Mouse (Mus musculus): ENCODE measurements around the gene D5Ertd579e.

- TF ChIP-seq GATA1 (IDR thresholded peaks at IDR 0.05; ENCODE audit: borderline replicate concordance, low read length) (no peak), FLI1 (IDR thresholded peaks at IDR 0.05; ENCODE audit: low read length) (no peak)
These were observed 10.0 kb upstream of the D5Ertd579e start for GRCm38 (mm10) chr5:36705792-36706191.

Data from megakaryocyte, embryonic 14.5 days (primary cell).